Mouse (Mus musculus): ENCODE data around the gene Itgb2.
A peak's percentile ranks its signal among the peaks of the same experiment; 100 is the strongest.

Itgb2 gene

DNA sequence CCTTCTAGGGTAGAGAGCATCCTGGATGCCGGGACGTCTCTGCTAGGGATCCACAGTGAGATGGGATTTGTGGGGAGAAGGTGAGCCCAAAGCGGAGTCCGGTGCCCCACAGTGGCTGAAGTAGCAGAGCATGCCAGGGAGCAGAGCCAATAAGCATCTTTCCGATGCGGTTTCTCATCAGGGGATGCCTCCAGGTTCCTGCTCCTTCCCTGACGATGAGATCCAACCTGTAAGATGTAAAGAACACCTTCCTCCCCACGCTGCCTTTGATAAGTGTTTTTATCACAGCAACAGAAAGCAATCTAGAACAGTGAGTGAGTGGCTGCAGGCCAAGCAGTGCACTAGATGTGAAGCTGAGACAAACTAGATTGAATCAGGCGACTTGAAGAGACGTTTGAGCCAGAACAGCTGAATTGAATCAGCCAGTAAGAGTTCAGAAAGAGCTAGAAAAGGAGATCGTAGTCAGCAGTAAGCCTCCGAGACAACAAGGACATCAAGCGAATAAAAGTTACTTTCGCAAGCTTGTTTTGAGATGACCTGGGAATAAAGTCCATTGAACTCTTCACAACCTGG lies 13.6 kb upstream of the Itgb2 start:
- no peak for DNase-seq (ENCODE audit: low spot score in 2 of 2)

DNA sequence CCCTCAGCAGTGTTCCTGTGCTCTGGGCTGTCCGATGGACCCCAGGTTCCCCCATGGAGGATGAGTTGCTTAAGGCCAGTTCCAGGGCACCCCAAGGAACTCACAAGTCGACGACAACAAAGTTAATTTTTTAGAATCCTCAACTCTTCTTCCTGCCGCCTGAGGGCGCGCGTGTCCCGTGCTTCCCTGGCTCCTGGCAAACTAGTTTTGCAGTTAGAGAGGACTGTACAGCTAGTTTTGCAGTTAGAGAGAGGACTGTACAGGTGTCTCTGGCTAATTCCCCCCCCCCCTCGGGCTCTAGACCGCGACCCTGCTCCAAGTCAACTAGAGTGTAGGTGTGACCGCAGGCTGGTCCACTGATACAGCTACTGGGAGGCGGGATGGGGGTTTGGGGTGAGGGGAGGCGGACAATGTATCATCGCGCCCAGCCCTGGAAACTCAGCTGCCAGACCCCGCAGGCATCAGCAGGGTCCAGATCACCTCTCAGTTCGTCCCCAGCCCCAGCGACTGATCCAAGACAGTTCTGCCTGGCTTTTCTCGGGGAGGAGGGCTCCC lies 12.9 kb upstream of the Itgb2 start:
- DNase-seq (ENCODE audit: low spot score in 2 of 2): peak; percentile 66 to 72

DNA sequence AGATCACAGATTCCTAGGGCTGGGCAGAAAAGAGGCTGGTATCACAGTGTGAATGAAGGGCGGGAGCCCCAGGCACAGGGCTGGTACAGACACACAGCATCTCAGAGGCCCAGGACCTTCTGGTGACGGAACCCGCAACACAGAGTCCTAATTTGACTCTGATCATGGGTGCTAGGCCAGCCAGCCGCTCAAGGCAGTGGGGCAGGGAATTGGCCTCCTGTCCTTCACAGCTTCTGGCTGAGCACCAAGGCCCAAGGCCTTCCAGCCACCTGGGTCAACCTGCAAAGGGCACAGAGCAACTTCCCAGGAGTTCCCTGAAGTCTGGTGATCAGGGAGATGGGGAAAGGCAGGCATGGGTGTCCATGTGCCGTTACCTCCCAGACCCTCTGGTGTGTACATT lies 12.3 kb upstream of the Itgb2 start:
- no peak for DNase-seq (ENCODE audit: low spot score in 2 of 2)

DNA sequence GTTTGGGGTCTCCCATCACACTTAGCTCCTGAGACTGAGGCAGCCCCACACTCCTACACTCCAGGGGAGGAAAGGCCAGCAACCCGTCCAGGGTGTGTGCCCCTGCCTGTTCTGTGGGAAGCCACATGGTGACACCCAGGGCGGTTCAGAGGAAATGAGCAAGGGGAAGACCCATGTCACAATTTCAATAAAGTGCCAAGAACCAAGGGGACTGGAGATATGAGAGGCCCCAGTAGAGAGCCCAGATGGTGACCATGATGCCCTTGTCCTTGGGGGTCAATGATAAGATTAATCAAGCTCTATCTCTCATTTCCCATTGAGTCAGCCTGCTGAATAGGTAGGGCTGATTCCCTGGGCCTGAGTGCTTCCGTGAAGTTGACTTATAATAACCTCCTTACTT lies 10.9 kb upstream of the Itgb2 start:
- DNase-seq (ENCODE audit: low spot score in 2 of 2): peak in 1 of 2 experiments; percentile 46

DNA sequence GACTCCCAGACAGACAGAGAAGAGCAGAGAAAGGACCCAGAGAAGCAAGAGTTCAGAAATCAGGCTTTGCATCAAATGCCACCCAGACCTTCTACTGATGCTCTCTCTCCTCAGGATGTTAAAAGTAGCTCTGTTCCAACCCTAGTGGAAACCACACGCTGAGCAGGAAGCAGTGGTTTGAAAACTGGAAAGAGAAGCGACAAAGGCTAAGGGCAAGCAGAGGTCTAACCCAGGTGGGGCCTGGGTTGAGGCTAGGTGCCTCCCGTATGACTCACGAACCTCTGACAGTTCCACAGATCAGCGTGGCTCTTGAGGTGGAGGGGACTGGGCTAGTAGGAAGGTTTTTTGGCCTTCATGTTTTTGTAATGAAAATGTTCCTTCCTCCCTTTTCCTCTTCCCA lies 9.6 kb upstream of the Itgb2 start:
- peak; percentile 39 to 47 for DNase-seq (ENCODE audit: low spot score in 2 of 2)

DNA sequence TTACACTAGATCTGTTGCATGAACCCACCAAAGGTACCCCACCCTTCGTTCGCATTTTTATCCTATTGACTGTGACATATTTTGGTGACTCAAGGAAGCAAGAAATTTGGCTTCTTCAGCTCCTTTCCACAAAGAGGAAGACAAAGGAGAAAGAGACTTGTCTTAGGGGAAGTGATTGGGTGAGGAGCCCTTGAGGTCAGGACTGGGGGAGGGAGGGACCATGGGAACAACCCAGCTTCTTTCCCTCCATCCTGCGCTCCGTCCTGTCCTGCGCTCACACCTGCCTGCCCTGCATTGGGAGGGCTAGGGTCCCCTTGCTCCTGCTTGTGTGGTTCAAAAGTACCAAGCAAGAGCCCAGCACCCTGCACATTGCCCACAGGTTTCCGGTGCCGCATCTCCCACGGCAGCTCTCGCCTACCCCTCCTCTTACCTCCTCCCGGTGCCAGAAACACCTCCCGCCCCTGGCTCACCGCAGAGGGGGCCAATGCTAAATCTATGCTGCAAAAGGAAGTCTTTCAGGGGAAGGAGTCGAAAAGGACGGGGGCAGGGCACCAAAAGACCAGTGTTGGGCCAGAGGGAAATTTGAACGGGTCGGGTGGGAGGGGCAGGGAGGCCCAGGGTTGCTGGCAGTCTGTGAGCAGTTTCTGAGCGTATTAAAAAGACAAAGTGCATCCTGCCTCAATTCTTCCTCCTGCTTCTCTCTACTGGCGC lies 7.9 kb upstream of the Itgb2 start:
- peak; percentile 72 to 75 for DNase-seq (ENCODE audit: low spot score in 2 of 2)

DNA sequence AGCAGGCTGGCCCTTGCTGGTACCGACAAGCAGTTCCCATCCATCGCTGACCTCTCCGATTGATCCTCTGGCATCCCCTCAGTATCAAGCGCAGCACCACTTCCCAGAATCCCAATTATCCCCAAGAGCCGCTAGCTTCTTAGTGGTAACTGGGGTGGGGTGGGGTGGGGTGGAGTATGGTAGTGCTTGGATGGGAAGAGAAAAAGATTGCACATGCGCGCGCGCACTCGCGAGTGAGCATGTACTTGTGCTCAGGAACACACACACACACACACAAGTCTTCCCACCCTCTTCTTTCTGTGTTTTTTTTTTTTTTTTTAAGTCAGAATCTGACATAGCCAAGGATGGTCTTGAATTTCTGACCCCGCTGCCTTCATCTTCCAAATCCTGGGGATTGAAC lies 7.3 kb upstream of the Itgb2 start:
- no peak for DNase-seq (ENCODE audit: low spot score in 2 of 2)

DNA sequence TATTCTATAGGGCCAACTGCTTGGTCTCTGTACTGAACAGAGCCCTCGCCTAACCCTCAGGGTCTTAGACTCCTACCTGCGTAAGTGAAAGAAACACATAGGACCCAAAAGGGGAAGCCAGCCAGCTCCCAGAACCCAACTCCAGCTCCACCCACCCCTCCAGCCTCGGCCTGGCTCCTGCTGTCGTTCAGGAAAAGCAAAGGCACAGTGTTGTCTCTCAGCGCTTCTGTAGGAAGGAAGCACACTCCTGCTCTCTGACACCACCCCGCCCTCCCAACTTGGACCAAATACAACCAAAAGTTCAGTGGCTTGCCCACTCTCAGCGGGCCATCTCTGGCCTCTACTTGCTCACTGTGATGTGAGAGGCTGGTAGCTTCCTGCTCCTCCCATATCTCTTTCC lies 6.7 kb upstream of the Itgb2 start:
- no peak for DNase-seq (ENCODE audit: low spot score in 2 of 2)

DNA sequence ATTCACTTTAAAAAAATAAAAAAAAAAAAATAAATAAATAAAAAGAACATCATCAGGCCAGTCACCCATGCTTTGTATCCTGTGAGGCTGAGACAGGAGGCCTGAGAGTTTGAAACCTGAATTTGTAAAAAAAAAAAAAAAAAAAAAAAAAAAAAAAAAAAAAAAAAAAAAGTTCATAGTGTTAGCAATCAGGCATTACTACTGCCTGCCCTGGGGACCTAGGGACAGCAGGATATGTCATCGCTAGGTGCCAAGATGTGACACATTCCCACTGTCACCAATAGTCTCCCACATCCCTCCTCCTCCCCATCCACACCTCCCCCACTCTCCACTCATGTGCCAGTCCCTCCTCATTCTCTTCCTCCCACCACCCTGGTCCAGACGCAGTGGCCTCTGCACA lies 3.6 kb upstream of the Itgb2 start:
- no peak for DNase-seq (ENCODE audit: low spot score in 2 of 2)

DNA sequence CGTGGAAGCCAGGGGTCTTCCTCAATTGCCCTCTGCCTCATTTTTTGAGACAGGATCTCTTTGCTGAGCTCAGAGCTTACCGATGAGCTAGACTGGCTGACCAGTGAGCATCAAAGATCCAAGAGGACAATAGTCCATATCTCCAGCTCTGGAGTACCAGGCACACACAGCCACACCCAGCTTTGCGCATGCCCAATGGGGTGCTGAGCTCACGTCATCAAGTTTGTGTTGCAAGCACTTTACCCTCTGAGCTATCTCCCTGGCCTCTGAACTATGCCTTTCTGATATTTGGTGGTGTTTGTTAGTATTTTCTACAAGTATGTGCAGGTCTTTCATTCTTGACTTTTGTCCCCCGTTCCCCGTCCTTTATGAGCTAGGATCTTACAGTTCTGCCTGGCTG lies 1.4 kb upstream of the Itgb2 start:
- DNase-seq (ENCODE audit: low spot score in 2 of 2): no peak

DNA sequence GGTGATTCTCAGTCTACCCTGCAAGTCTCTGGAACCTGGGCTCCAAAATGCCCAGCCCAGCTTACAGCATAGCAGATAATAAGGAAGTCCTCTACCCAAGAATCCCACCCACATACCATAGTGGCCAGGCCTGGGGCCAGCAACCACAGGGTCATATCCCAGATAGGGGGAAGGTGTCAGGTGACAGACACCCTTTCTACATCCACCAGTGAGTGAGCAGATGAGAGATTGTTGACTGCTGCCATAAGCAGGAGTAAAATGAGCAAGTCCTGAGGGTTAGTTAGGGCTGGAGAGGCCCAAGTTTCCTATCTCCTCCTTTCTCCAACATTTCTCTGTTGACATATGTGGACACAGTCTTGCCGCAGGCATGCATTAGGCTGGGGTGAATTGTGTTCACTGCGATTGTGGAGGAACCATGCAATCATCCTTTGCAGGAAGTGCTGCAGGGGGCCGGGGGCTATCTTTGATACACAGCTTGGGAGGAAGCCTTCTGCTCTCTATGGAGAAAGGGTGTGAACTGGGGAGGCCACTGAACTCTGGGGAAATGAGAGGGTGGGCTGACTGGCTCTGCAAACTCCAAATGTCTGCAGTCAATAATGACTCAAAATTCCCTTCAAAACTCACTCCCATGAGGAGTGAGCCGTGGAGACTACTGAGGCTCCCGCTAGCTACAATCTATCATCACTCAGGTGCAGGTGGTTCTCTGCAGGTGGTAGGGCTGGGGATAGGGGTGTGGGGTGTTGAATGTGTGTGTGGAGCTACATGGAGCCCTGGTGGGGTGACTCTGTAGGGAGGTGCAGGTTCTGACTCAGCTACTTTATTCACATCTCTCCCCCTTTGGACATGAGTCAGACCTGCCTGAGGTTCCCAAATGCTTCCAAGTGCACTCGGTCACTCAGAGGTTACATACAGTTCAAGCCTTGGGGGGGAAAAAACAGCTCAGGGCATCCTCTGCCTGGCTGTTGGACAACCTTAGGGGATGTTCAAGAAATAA lies 1.3 kb downstream of the Itgb2 start:
- no peak for DNase-seq (ENCODE audit: low spot score in 2 of 2)

DNA sequence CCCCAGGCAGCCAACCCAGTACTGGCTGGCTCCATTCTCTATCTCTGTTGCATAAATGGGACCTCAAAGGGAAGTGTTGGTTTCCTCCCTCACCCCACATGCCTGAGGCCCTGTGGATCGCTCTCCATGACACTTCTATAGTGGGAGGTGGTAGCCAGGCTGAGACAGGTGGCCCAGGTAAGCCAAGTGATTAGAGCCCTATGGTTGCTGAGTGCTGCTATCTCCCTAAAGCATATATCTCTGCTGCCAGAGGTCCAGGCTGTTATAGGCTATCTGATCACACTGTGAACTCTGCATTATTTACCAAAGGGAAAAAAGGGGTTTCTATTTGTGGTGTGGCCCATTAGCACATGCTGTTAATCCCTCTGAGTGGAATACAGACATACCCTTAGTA lies 2.0 kb downstream of the Itgb2 start:
- no peak for DNase-seq (ENCODE audit: low spot score in 2 of 2)

DNA sequence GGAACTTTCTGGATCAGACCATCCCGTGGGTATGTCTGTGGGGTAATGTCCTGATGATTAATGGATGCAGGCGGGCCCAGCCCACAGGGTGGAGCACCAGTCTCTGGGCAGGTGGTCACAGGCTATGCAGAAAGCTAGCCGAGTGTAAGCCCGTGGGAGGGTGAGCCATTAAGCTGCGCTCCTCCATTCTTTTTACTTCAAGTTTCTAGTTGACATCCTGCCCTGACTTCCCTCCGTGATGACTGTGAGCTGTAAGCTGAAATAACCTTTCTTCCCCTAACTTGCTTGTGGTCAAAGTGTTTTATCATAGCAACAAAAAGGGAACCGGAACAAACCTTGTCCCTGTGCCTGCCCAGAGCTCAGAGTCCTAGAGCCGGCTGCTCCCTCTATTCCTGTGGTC lies 6.7 kb downstream of the Itgb2 start:
- no peak for DNase-seq (ENCODE audit: low spot score in 2 of 2)

DNA sequence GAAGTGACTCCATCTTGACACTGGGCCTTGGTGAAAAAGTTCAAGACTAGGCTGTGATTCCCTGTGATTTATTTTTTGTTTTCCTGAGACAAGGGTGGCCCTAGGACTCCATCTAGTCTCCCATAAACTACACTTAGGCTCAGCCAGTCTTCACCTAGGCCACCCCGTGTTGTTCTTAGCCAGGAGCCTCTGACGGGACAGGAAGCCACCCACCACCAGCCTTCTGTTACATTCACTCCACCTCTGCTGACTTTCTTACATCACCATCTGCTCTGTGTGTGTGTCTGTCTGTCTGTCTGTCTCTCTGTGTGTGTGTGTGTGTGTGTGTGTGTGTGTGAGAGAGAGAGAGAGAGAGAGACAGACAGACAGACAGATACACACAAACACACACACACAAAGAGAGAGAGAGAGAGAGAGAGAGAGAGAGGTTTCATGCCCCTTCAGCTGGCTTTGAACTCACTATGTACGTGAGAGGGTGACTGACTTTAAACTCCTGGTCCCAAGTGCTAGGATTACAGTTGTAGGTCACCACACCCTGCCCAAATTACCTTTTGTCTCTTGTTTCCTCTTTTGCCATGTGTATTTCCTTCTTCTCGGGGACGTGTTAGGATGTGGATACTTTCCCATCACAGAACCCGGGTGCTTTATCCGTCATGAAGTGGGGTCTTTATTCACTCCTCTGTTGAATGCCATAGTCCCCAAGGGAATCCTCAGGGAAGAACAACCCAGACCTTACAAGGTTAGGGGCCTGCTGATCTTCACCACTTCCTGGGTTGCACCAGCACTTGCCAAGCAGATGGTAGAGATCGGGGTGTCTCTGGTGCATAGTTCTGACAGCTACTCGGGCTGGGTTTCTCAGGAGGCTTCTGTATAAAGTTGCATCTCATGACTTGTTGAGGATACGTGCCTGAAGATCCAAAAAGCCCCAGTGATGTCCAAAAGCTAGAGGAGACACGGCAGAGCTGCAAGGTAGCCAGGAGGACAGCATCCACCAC lies 7.5 kb downstream of the Itgb2 start:
- DNase-seq (ENCODE audit: low spot score in 2 of 2): no peak

DNA sequence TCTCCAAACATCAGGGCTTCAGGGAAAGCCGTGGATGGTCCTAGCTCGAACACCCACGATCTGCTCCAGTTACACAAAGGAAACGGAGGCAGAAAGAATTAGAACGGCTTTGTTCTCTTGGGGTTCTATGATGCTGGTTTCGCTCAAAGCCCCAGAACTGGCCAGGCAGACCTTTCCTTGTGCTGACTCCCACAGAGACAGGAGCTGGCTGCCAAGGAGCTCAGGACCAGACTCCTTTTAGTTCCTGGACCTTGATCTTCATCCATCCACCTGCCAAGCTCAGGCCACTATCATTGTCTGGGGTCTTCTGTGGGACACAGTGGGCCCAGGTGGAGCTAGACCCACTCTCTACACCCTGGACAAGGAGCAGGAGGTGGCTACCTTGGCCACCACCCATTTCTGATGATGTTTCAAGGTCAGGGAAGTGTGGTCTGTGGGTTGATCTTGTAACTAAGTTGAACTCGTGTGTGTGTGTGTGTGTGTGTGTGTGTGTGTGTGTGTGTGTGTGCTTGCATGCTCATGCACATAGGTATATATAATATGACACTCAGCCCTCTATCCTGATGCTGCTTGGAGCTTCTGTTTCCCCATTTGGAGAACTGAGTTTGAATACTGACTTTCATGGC lies 9.4 kb downstream of the Itgb2 start:
- no peak for DNase-seq (ENCODE audit: low spot score in 2 of 2)

DNA sequence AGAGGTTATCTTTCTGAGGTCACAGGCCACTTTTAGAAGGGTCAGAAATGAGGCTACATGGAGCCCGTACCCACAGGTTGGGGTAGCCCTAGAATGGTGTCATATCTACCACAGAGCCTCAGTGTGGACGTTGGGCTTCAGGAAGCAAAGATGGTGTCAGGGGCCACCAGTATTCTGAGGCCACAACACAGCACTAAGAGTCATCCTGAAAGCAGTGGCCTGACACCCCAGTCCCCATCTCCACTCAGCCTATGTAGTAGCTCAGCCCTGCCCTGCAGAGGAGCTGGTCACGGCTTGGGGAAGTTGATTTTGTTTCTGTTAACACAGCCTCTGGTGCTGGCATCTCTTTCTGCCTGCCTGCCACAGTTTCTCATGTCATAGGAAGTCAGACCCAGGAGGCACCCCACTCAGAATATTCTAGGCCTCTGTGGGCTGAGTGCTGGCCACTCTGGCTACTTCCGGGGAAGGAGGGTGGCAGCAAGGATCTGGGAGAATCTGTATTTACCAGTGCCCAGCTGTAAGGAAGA lies 10.6 kb downstream of the Itgb2 start:
- DNase-seq (ENCODE audit: low spot score in 2 of 2): no peak

DNA sequence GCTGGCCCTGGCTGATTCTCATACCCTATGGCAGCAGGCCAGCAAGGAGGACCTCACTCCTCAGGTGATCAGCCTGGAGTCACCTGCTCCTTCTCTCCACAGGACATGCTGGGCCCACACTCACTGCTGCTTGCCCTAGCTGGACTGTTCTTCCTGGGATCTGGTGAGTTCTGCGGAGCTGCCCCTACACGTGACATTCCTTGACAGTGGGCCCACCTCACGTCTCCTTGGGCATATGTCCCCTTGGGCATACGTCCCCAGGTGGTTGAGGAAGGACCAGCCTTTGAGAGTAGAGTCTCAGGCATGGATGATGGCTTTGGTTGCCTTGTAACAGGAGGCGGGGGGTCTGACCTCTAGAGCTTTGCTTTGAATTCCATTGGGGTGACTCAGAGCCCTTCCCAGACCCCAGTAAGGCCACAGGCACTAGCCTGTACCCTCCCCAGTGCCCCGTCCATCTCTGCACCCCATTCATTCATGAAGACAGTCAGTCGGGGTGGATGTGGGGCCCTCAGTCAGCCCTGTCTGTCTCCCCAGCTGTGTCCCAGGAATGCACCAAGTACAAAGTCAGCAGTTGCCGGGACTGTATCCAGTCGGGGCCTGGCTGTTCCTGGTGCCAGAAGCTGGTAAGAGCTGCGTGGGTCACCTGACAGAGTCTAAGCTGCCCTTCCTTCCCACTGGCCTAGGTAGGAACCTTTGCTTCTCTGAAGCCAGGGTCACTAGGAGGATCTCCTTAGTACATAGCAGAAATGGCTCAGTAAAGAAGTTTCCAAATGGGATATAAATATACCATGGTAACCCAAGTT lies 12.0 kb downstream of the Itgb2 start:
- DNase-seq (ENCODE audit: low spot score in 2 of 2): no peak

DNA sequence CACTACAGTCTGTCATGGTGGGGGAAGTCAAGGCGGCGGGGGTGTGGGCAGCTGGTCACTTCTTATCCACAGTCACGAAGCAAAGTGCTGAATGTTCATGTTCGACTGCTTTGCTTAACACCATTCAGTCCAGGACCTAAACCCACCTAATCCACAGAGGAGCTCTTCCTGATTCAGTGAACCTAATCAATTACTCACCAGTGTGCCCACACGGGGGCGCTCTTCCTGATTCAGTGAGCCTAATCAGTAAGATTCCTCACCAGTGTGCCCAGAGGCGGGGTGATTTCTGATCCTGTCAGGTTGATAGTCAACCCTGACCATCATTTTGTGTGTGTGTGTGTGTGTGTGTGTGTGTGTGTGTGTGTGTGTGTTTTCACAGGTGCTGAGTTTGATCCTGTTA lies 13.2 kb downstream of the Itgb2 start:
- no peak for DNase-seq (ENCODE audit: low spot score in 2 of 2)

DNA sequence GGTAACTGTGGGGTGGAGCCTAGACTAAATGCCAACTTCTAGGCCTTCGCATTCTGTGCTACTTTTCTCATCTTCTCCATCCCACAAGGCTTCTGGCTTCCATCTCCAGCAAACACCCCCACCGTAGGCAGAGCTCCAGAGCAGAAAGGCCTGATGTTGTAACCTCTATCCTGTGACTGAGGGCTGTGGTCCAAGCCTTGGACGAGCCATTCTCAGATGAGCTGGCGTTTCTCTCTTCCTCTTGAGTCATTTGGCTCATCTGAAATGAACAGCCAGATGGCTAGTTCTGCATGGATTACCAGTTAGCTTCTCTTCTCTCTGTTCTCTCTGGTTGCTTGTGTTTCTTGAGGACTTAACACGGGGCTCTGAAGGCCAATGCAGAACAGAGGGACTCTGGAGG lies 14.9 kb downstream of the Itgb2 start:
- DNase-seq (ENCODE audit: low spot score in 2 of 2): no peak

DNA sequence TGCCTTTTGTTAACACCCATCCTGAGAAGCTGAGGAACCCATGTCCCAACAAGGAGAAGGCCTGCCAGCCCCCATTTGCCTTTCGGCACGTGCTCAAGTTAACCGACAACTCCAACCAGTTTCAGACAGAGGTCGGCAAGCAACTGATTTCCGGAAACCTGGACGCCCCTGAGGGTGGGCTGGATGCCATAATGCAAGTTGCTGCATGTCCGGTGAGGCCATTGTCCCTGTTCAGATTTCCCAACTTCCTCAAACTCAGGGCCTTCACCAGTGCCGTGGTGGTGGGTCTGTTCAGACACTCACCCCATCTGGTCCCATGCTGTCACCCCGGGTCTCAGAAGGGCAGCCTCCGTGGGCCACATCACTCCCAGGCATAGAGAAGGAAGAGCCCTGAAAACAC lies 18.5 kb downstream of the Itgb2 start:
- DNase-seq (ENCODE audit: low spot score in 2 of 2): no peak

Measured in spleen, postnatal 36 days (tissue).